Mouse (Mus musculus): ENCODE data around the gene Lin54. TPM values are rescaled to one million over a fixed set of nuclear protein-coding genes. Genes with fewer than 3 reads are reported as not detected.

Gene Lin54
- polyA plus RNA-seq, 1 experiment from 2014 or later, result 15.4 TPM

DNA sequence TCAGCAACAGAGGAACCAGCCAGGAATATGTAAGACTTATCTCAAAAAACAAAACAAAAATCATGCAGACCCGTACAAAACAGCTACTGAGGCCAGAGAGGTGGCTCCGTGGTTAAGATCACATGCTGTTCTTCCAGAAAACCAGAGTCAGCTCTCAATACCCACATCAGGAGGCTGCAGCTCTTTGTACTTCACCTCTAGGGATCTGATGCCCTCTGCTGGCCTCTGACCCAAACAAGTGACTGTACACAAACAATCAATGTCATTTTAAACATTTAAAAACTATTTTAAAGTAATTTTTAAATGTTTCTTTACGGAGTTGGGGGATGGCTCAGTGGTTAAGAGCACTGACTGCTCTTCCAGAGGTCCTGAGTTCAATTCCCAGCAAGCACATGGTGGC is 24.1 kb downstream of the Lin54 start:
- H3K27ac ChIP-seq, result no peak overlapping the region
- no peaks in the 10 kb centered on the region for H3K27me3 ChIP-seq (ENCODE audit: low read depth, poor library complexity, severe bottlenecking)
- DNase-seq (ENCODE audit: low spot score), result no peak
- no peaks in the 10 kb centered on the region for H3K4me1 ChIP-seq
- 91% methylated on average over 3 of the region's 3 CpGs for WGBS
- peaks cover 77% of the 10 kb centered on the region for H3K36me3 ChIP-seq
- no peaks in the 10 kb centered on the region for H3K9me3 ChIP-seq (replicated peaks)
- H3K4me3 ChIP-seq, result no peak overlapping the region

GRCm38 (mm10) chr5:100467336-100467735 is 33.1 kb downstream of the Lin54 start:
- H3K4me3 ChIP-seq, result no peak overlapping the region
- no peaks in the 10 kb centered on the region for H3K4me1 ChIP-seq
- WGBS, result 99% methylated on average over 7 of the region's 7 CpGs
- peaks cover 65% of the 10 kb centered on the region for H3K36me3 ChIP-seq
- no peak for DNase-seq (ENCODE audit: low spot score)
- no peaks in the 10 kb centered on the region for H3K27me3 ChIP-seq (ENCODE audit: low read depth, poor library complexity, severe bottlenecking)
- H3K27ac ChIP-seq, result no peak overlapping the region
- H3K9me3 ChIP-seq (replicated peaks), result no peaks in the 10 kb centered on the region

GRCm38 (mm10) chr5:100466624-100467023 is 33.8 kb downstream of the Lin54 start:
- Histone ChIP-seq H3K36me3 (peaks cover 60% of the 10 kb centered on the region), H3K27ac (no peak overlapping the region)
- 93% methylated on average over 10 of the region's 10 CpGs for WGBS

GRCm38 (mm10) chr5:100462374-100462773 is 38.1 kb downstream of the Lin54 start:
- 79% methylated on average over 2 of the region's 2 CpGs for WGBS
- no peak overlapping the region for H3K4me3 ChIP-seq
- DNase-seq (ENCODE audit: low spot score), result no peak
- no peaks in the 10 kb centered on the region for H3K9me3 ChIP-seq (replicated peaks)
- no peaks in the 10 kb centered on the region for H3K27me3 ChIP-seq (ENCODE audit: low read depth, poor library complexity, severe bottlenecking)
- no peak overlapping the region for H3K27ac ChIP-seq
- H3K36me3 ChIP-seq, result peaks cover 78% of the 10 kb centered on the region
- H3K4me1 ChIP-seq, result no peaks in the 10 kb centered on the region

More at GRCm38 (mm10) chr5:100466624-100467023, 33.8 kb downstream of the Lin54 start:
- Histone ChIP-seq H3K4me3 (no peak overlapping the region), H3K4me1 (no peaks in the 10 kb centered on the region), H3K9me3 (replicated peaks) (no peaks in the 10 kb centered on the region), H3K27me3 (ENCODE audit: low read depth, poor library complexity, severe bottlenecking) (no peaks in the 10 kb centered on the region)
- DNase-seq (ENCODE audit: low spot score), result no peak

- Histone ChIP-seq H3K4me1 (no peaks in the 10 kb centered on the region), H3K27ac (no peak overlapping the region), H3K9me3 (replicated peaks) (no peaks in the 10 kb centered on the region), H3K27me3 (ENCODE audit: low read depth, poor library complexity, severe bottlenecking) (no peaks in the 10 kb centered on the region), H3K36me3 (peaks cover 78% of the 10 kb centered on the region), H3K4me3 (no peak overlapping the region)
- no peak for DNase-seq (ENCODE audit: low spot score)
- 92% methylated on average over 9 of the region's 9 CpGs for WGBS
Observed at GRCm38 (mm10) chr5:100461526-100461925, 38.9 kb downstream of the Lin54 start.

DNA sequence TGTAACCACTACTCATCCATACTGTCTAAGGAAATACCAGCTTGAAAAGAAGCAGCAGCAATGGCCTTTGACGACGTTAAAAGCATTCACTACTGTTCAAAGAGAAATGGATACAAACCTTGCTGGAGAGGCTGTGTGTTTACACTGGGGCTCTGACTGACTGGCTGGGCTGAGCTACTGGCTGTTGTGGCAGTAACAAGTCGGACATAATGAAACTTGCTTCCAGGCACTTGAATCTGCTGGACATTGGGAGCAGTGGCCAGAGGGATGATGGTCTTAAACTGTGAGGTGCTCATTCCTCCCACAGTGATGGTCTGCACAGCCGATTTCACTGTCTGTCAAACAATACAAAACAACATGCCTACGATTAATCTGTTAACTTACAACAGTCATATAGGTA is 41.0 kb downstream of the Lin54 start:
- no peak overlapping the region for H3K27ac ChIP-seq
- 95% methylated on average over 5 of the region's 5 CpGs for WGBS
- peaks cover 79% of the 10 kb centered on the region for H3K36me3 ChIP-seq
- DNase-seq (ENCODE audit: low spot score), result no peak
- H3K27me3 ChIP-seq (ENCODE audit: low read depth, poor library complexity, severe bottlenecking), result no peaks in the 10 kb centered on the region
- no peaks in the 10 kb centered on the region for H3K9me3 ChIP-seq (replicated peaks)
- H3K4me3 ChIP-seq, result no peak overlapping the region
- no peaks in the 10 kb centered on the region for H3K4me1 ChIP-seq

- Histone ChIP-seq H3K4me1 (no peaks in the 10 kb centered on the region), H3K4me3 (no peak overlapping the region), H3K27ac (no peak overlapping the region), H3K9me3 (replicated peaks) (no peaks in the 10 kb centered on the region), H3K36me3 (peaks cover 98% of the 10 kb centered on the region), H3K27me3 (ENCODE audit: low read depth, poor library complexity, severe bottlenecking) (no peaks in the 10 kb centered on the region)
- 91% methylated on average over 2 of the region's 2 CpGs for WGBS
- no peak for DNase-seq (ENCODE audit: low spot score)
Observed at GRCm38 (mm10) chr5:100451871-100452270, 48.6 kb downstream of the Lin54 start.

GRCm38 (mm10) chr5:100438796-100439195 is 61.6 kb downstream of the Lin54 start:
- H3K36me3 ChIP-seq, result peaks cover 44% of the 10 kb centered on the region
- H3K4me1 ChIP-seq, result no peaks in the 10 kb centered on the region
- no peaks in the 10 kb centered on the region for H3K27me3 ChIP-seq (ENCODE audit: low read depth, poor library complexity, severe bottlenecking)
- no peak overlapping the region for H3K4me3 ChIP-seq
- 97% methylated on average over 14 of the region's 14 CpGs for WGBS
- H3K9me3 ChIP-seq (replicated peaks), result no peaks in the 10 kb centered on the region
- no peak overlapping the region for H3K27ac ChIP-seq
- DNase-seq (ENCODE audit: low spot score), result no peak

DNA sequence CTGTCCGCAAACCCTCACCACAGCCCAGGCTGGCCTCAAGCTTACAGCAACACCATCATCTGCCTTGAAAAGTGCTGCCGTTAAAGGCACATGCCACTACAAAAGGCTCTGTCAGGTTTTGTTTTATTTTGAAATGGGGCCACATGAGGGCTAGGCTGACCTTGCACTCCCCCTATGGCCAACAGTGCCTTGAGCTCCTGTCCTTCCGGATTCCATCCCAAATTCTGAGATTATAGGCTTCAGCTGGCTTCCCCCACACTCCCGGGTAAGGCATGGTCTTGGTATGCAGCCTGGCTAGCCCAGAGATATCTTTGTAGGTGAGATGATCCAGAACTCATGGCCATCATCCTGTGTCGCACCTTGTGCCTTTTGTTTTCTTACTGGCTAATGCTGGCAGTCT is 62.5 kb downstream of the Lin54 start:
- H3K27me3 ChIP-seq (ENCODE audit: low read depth, poor library complexity, severe bottlenecking), result no peaks in the 10 kb centered on the region
- H3K9me3 ChIP-seq (replicated peaks), result no peaks in the 10 kb centered on the region
- H3K4me1 ChIP-seq, result no peaks in the 10 kb centered on the region
- 95% methylated on average over 5 of the region's 5 CpGs for WGBS
- DNase-seq (ENCODE audit: low spot score), result no peak
- peaks cover 40% of the 10 kb centered on the region for H3K36me3 ChIP-seq
- no peak overlapping the region for H3K27ac ChIP-seq
- H3K4me3 ChIP-seq, result no peak overlapping the region

DNA sequence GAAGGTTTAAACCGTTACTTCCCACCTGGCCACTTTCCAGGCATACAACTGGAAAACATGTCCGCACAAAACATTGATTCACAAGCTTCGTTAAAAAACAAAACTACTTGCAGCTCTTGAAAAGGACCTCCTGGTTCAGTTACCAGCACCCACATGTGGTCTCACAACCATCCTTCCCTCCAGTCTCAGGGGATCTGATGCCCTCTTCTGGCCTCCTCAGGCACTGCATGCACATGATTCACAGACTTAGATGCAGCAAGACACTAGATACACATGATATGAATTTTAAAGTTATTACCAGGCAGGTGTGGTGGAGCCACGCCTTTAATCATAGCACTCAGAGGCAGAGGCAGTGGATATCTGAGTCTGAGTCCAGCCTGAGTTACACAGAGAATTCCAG is 63.4 kb downstream of the Lin54 start:
- no peak for DNase-seq (ENCODE audit: low spot score)
- H3K27ac ChIP-seq, result no peak overlapping the region
- H3K4me1 ChIP-seq, result no peaks in the 10 kb centered on the region
- H3K9me3 ChIP-seq (replicated peaks), result no peaks in the 10 kb centered on the region
- no peak overlapping the region for H3K4me3 ChIP-seq
- 97% methylated on average over 4 of the region's 4 CpGs for WGBS
- peaks cover 40% of the 10 kb centered on the region for H3K36me3 ChIP-seq
- no peaks in the 10 kb centered on the region for H3K27me3 ChIP-seq (ENCODE audit: low read depth, poor library complexity, severe bottlenecking)

- WGBS, result 39% methylated on average over 2 of the region's 2 CpGs
- Histone ChIP-seq H3K9me3 (replicated peaks) (no peaks in the 10 kb centered on the region), H3K27ac (no peak overlapping the region), H3K4me3 (peak overlapping the region; percentile 70; the same call in 1 of the 2 replicates), H3K27me3 (ENCODE audit: low read depth, poor library complexity, severe bottlenecking) (no peaks in the 10 kb centered on the region), H3K4me1 (peaks cover 31% of the 10 kb centered on the region), H3K36me3 (peaks cover 24% of the 10 kb centered on the region)
- DNase-seq (ENCODE audit: low spot score), result no peak
Observed at GRCm38 (mm10) chr5:100430966-100431365, 69.5 kb downstream of the Lin54 start.

DNA sequence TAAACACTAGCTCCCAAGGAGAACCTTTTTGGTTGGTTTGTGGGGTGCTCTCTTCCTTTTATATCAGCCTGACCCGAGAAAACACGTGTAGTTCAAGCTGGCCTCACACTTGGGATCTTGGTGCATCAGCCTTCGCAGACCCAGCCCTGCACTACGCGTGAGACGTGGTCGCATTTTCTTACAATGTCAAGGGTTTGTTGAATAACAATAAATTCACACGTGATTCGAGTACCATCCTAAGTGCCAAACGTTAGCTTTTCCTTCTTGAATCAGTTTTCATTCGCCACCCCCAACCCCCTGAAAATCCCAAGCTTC is 70.4 kb downstream of the Lin54 start:
- DNase-seq (ENCODE audit: low spot score), result no peak
- peak overlapping the region; percentile 70 for H3K4me3 ChIP-seq
- peaks cover 38% of the 10 kb centered on the region for H3K4me1 ChIP-seq
- H3K27ac ChIP-seq, result peak overlapping the region; percentile 98
- peaks cover 34% of the 10 kb centered on the region for H3K36me3 ChIP-seq
- 6% methylated on average over 11 of the region's 11 CpGs for WGBS
- H3K27me3 ChIP-seq (ENCODE audit: low read depth, poor library complexity, severe bottlenecking), result no peaks in the 10 kb centered on the region
- H3K9me3 ChIP-seq (replicated peaks), result no peaks in the 10 kb centered on the region

DNA sequence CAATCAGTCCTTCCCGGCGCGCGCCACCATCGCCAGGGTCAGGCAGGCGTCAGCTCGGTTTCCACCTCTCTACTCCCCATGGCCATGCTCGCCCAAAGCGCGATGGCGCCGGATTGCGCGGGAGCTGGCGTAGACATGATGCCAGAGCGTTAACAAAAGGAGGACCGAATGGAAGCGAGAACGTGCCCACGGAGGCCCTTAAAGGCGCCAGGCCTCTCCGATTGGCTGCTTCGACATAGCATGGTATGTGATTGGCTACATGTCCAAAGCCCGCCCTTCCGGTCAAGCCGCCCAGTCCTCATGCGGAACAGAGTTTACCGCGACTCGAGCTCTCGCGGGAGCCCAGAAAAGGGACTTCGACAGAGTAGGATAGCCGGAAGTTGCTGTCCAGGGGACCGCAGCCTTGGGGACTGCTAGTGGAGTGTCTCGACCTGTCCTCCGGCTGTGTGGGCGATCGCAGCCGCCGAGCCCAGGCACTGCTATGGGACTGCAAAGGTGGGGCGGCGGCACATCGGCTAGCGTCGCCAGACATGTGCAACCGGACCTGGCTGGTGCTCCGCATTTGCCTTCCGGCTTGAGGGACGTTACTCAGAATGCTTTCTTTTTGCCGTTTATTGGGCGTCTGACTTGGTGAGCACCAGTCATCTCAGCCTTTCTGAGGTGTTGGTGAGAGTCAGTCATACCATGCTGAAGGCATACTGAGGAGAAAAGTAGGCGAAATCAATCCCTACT is 70.9 kb downstream of the Lin54 start:
- Histone ChIP-seq H3K4me1 (peaks cover 43% of the 10 kb centered on the region), H3K9me3 (replicated peaks) (no peaks in the 10 kb centered on the region), H3K27me3 (ENCODE audit: low read depth, poor library complexity, severe bottlenecking) (no peaks in the 10 kb centered on the region), H3K4me3 (peak overlapping the region; percentile 70), H3K27ac (peak overlapping the region; percentile 98), H3K36me3 (peaks cover 39% of the 10 kb centered on the region)
- peak; percentile 94 for DNase-seq (ENCODE audit: low spot score)
- under 1% methylated on average over 53 of the region's 53 CpGs for WGBS

Measured in limb, embryonic 10.5 days (tissue).